Mouse (Mus musculus) gastrocnemius, postnatal 4 days (tissue): ENCODE measurements around the gene Add2. TPM values are rescaled to one million over a fixed set of nuclear protein-coding genes. Genes with fewer than 3 reads are reported as not detected.

ENCODE experiments used
- DNase-seq, 2 experiments: peaks; one replicate each; pipeline ENCODE4 v3.0.0; 2021 to 2022; ENCODE audit warnings: low spot score in 2 of 2, mixed read lengths in 2 of 2
- total RNA-seq, 2 experiments: library from RNA; stranded (reverse); gene quantifications; 2 replicates each; pipeline ENCODE4 v1.2.3; 2021

Add2 gene
- total RNA-seq, 2 experiments from 2014 or later = 0.74 to 1.2 TPM

DNA sequence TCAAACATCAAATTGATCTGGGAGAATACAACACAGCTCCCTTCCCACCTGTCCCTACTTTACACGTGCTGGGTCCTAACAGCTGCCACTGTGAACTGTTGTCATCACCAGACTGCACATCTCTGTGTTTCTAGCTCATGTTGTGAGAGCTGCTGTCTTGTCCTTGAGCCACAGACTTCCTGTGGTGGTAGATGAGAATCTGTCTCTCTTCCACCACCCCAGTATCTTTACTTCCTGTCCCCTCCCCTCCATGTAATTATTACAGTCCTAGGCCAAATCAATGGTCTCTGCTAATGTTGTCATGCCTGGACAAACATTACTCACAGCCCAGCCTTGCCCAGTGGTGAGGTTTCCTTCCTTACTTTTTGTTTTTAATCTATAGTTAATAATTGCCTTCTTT, 105.4 kb downstream of the Add2 start:
- DNase-seq = no peak

DNA sequence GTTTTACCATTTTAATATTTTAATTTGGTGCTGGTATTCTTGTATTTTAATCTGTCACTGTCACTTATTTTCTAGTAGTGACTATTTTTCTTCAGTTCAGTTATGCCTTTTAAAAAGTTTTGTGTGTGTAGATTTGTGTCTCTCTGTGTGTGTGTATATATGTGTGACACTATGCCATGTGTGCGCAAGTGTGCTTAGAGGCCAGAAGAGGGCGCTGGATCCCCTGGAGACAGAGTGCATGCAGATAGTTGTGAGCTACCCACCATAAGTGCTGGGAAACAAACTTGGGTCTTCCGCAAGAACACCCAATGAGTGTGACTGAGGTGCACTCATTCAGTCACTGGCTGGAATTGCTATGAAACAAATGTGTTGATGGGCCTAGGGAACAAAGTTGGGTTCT, 107.7 kb downstream of the Add2 start:
- DNase-seq = no peak

DNA sequence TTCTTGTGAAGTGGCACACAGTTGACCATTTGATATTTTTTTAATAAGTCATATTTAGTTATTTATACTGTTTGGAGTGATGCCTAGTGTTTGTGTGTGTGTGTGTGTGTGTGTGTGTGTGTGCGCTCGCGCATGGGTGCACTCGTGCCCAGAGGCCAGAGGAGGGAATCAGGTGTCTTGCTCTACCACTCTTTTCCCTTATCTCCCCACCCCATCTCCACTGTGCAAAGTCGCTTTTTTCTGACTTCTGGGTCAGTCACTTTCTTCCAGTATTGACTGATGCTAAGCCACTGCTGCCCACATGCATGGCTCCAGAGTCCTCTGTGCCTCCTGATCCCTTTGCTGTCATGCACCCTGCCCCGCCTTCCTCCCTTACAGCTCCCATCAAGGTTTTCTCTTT, 112.8 kb downstream of the Add2 start:
- DNase-seq = no peak

DNA sequence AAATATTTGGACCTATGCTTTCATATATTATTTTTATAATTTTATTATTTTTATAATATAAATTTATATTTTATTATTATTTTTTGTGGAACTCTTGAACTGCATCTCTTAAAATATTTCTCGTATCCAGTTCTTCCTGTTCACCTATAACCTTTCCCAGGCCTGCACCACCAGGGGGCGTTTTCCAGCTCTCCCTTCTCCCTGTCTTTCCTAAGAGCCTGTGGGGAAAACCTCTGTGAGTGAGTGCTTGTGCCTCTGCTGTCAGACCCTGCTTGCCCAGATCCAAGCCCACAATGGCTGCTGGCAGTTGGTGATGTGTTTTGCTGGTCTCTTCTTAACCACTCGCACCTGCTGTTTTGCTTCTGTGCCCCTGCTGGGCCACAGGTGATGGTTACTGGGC, 113.3 kb downstream of the Add2 start:
- peak; percentile 51 to 66 for DNase-seq

DNA sequence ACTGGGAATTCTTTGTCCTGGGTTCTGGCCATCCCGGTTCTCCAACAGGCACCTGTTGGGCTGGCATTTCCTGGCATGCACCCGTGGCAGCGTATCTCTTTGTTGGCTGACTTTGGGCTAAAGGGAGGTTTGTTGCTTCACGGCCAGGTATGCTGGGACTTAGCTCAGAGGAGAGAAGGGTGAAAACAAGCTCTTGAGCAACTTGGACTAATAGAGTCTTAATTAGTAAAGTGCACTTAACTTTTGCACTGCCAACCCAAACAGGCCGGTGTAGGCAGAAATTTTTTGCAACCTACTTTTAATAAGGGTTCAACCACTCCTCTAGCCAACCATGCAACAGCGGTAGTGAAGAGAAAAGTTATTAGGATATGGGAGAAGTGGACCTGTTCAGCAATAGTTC, 116.5 kb downstream of the Add2 start:
- no peak for DNase-seq

DNA sequence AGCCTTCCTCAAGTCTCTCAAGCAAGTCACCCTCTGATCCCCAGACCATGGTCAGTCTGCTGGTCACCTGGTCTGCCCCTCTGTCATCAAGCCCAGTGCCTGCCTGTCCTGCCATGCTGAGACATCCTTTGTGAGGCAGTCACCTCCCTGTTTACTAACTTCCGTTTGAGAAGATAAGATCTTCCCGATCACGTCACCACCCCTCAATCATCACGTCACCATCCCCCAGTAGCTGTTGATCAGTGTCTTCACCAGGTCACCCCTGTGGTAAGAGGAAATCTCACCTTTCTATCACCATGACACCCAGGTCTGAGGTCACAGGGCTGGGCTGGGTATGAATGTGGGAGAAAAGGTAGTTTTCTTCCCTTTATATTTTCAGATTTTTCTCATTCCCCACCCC, 120.0 kb downstream of the Add2 start:
- no peak for DNase-seq

DNA sequence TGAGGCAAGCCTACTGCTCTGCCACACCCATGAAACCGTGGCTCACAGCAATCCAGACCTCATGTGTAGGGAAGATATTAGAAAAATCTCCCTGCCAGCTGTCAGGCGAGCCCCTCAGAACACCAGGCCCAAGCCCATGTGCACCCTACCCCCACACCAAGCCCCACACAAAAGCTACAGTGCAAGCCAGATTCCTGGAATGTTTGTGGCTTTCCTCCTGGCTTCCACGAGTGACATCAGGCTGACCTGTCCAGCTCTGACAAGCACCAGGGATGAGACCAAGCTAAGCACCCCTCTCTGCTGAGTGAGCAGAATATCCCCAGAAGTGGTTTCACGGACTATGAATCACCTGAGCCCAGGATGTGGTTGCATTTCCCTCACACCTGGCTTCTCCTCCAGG, 120.5 kb downstream of the Add2 start:
- no peak for DNase-seq

DNA sequence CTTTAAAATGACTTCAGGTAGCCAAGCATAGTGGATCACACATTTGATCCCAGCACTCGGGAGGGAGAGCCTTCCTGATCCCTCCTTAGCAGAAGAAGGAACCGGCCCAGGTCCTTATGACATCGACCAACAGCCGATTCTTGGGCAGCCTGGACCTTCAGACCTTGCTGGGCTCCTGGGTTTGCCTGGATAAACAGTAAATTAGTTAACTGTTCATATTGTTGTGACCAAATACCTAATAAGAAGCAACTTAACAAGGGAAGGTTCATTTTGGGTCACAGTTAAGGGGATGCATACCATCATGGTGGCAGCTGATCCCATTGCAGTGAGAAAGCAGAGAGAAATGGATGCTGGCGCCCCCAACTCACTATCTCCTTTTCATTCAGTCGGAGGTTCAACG, 124.2 kb downstream of the Add2 start:
- no peak for DNase-seq

DNA sequence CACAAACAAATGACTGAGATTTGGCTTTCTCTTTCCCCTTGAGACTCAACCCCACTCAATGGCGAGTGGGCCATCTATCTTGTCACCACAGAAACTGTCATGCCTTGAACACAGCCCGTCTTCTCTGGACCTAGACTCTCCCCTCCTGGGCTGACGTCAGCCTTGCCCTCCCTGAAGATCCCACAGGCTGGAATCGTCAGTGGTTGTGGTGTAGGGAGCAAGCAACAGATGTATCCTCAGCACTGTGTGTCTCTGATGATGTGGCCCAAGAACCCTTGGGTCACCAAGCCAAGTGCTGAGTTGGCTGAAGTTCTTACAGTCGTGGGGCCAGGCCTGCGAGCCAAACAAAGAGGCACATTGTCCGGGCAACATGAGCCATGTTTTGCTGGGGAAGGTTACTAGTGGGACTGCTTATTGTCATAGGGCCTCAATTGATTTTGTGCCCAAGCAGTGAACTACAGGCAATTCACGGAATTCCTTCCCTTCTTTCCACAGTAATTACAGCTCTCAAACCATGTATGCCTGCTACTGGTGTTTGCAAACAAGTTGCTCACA, 125.0 kb downstream of the Add2 start:
- DNase-seq = peak in 1 of 2 experiments; percentile 24

DNA sequence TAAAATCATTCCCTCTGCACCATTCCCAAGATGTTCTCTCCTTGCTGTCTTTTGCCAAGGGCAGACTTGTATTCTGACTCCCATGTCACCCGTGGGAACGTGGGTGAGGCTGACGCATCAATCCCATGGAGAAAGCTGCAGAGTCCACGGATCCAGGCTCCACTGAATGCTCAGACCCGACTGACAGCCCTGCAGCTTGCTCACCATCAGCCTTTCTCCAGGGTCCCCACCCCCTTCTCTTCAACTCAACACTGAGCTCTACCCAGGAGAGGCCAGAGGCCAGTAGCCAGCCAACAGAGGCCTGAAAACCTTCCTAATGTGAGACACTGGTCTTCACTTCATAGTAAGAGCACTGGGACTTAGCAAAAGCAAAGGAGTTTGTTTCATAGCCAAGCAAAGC, 125.5 kb downstream of the Add2 start:
- DNase-seq = no peak

DNA sequence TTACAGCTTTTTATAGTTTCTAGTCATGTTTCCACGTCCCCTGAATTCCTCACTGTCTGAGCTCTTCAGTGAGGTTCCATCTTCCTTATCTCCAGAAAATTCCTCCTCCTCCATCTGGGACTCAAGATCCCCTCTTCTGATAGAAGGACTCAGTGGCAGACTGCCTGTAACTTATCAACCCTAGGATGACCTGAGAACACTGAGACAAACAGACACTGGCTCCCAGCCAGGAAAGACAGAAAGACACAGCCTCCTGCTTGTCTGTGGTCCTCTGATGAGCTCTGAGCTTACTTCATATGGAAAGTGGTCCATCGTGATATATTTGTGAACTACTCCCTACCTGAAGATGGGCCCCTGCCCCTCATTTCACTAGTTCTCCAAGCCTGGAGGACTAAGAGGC, 126.0 kb downstream of the Add2 start:
- DNase-seq = no peak

DNA sequence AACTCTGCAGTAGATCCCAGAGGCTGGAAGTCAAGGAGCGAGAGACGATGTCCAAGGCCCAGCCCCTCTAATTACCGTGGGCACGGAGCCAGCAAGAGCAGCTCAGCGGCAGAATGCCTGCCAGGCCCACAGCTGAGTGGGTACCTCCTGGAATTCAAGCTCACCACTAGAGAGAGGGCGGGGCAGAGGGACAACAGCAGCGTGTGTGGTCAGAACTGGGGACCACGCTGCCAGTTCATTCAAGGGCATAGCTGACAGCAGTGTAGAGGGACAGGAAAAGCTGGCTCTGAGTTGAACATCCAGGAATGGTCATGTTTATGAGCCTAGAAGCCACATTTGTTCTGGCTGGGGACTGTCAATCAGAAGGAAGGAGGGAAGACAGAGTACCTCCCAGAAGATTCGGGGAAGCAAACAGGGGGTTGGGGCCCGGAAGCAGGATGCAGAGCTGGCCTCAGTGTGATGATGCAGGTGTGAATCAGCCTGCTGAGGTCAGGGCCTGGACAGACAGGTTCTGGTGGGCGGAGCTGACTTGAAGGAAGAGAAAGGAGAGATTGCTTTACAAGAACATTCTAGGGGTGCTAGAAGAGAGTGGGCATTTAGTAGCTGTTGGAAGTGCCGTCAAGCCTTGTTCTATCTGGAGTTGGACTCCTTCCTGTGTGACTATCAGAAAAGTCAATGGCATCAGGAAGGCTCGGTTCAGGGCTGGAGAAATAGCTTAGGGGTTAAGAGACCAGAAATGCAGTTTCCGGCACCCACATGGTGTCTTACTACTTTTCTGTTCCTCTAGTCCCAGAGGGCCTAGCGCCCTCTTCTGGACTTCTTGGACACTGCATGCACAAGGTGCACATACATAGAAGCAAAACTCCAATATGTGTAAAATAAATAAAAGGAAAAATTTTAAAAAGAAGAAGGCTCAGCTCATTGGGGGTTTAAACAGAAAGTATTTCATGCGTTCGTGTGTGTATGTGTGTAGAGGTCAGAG, 129.1 kb downstream of the Add2 start:
- DNase-seq = peak in 1 of 2 experiments; percentile 47

DNA sequence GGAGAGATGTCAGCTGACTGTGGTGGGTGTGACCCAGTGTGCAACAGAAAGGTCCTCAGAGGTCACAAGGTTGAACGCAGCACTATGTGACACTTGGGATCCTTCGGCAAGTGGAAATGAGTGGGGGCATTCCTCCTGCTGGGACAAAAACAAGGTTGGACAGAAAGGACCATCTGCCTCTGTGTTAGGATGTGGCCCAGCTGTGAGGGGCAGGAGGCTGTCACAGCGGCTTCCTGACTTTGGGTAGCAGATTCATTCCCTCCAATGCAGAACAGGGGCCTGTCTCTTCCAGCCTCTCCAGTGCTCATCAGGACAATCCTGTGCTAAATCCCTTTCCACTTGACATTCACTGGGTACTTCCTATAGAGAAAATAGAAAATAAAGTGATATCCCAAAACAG, 132.4 kb downstream of the Add2 start:
- DNase-seq = no peak

DNA sequence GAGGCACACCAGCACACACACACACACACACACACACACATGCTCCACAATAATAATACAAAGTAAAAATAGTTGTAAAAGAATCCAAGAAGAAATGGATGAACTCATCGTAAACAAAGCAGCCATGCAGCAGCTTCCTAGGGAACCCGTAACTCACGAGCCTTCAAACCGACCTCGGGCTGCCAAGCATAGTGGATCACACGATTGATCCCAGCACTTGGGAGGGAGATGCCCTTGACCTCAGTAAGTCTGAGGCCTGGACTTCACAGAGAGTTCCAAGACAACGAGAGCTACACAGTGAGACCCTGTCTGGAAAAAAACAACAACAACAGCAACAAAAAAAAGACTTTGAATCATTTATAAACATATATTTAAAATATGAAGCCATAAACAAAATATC, 133.1 kb downstream of the Add2 start:
- DNase-seq = no peak

DNA sequence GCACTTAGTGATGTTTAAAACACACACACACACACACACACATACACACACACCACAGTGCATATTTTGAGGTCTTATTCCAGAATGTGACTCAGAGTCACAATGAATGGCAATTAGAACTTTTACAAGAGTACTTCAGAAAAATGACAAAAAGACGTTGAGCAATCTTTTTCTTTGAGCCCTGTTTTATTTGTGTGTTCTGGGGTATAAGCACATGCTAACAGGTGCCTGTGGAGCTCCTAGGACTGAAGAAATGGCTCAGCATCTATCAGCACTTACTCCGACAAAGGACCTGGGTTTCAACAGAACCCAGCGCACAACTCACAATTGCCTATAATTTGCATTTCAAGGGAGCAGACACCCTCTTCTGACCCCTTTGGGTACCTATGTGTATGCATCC, 135.5 kb downstream of the Add2 start:
- no peak for DNase-seq

DNA sequence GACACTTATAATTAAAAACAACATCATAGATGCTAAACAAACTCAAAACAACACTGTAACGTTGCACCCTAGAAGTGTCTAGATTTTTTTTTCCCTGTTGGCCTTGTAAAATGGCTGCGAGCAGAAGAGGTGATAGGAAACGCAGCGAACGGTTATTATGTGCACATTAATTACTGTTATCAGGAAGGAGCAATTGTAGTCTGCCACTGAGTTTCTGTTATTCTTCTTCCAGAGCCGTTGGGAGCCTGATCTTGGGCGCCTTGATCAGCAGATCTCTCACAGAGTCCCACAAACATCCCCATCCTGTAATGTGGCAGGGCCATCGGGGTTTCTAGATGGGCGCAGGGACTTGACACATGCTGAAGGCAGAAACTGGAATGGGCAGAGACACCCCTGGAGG, 137.9 kb downstream of the Add2 start:
- DNase-seq = no peak

DNA sequence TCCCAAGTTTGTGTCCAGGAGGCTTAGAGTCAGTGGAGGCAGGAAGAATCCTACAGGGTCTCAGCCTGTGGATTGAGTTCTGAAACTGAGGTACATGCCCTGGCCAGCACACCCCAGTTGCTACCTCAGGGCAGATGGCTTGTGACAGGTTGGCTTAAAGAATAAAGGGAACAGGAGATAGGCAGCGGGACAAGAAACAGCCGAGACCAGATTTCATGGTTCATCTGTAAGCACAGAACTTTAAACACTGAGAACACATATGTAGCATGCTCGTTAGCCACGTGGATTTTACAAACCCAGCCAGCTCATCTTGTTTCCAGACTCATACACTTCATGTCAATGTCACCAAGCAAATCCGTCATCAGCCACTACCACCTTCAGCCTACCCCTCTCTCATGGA, 139.4 kb downstream of the Add2 start:
- DNase-seq = no peak

DNA sequence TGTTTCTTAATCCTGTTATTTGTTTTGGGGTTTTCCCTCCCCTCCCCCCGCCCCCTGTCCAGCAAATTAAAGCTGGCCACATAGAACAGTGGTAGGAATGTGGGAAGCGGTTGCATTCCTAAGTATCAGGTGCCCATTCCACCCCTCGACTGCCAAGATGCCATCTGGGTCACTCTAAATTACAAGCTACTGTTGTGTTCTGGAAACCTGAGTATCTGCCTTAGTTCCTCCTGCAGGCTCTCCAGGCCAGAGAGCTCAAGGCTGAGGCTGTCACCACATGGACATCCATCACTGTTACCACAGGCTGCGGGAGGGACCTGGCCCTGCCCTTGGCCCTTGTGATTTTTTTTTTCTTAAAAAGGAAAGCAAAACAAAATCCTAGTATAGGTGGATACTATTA, 140.7 kb downstream of the Add2 start:
- DNase-seq = no peak

Other genes starting within 250 kb of the Add2 start
- gene Nat8f6, start 207.7 kb upstream of the Add2 start, total RNA-seq = not detected
- not detected for gene Nat8f5, start 207.7 kb upstream of the Add2 start, total RNA-seq
- gene Nat8, start 196.6 kb upstream of the Add2 start, total RNA-seq = not detected
- under 1 TPM; 0.08 to 0.20 TPM for gene Nat8f2, start 159.5 kb upstream of the Add2 start, total RNA-seq
- gene Nat8f4, start 123.8 kb upstream of the Add2 start, total RNA-seq = 1 to 10 TPM; 1.0 to 1.5 TPM
- 10 to 100 TPM; 25.7 to 25.8 TPM for gene Tprkb, start 116.8 kb upstream of the Add2 start, total RNA-seq
- 1 to 10 TPM; 1.6 to 1.9 TPM for gene Nat8f1, start 113.0 kb upstream of the Add2 start, total RNA-seq
- 10 to 100 TPM; 61.6 to 72.7 TPM for gene Dusp11, start 67.0 kb upstream of the Add2 start, total RNA-seq
- gene Figla, start 12.5 kb upstream of the Add2 start, total RNA-seq = not detected
- under 1 TPM; 0.29 TPM for gene Tgfa, start 166.5 kb downstream of the Add2 start, total RNA-seq